Mouse (Mus musculus): ENCODE measurements around the gene Gm29776.

DNA sequence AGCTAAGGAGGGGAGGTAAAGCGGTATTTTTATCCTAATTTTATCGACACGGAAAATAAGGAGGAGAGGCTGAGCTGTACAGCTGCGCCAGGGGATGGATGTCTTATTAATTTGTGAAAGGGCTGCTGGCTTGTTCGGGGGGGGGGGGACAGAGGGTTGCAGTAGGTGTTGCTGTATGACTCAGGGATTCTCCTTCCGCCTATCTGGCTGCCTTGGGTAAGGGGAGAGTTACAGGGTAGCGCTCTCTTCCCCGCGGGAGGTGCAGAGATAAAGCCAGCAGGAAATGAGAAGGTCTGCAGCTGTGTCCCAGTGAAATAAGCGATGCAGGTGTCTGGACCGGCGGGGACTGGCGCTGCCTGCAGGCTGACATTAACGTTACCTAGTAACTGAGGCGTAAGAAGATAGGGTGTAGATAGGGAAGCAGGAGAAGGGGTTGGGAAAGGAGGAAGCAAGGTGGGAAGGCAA lies 16.0 kb upstream of the Gm29776 start:
- no peak for TF ChIP-seq CTCF (IDR thresholded peaks at IDR 0.05; ENCODE audit: low read depth)
- no peak for TF ChIP-seq EP300 (IDR thresholded peaks at IDR 0.05; ENCODE audit: low read depth)

All from heart, postnatal 0 days (tissue).